Comparison of ENCODE assay signal across 10 mouse cellular contexts in genomic region chr4:105456955-105457621, GRCm38 (mm10).
DNase-seq lines count a peak whose midpoint lies in the region; ATAC-seq and TF ChIP-seq lines count a peak whose summit lies in the region.
"Had no signal": no experiment of that assay in that cellular context is flagged by ENCODE, and none has a peak within 500 bp of the region (broad histone marks: within the 10 kb centered on the region; RNA-seq: fewer than 3 reads in every experiment).

No protein-coding gene starts in this region.

- no peak overlapping the region for H3K27ac ChIP-seq in midbrain, postnatal 0 days (ENCODE audit: low read depth, low read length)
- H3K27ac ChIP-seq in midbrain, embryonic 11.5 days (ENCODE audit: low read depth, low read length), result no peak overlapping the region
- H3K27ac ChIP-seq: limb, embryonic 15.5 days; neural tube, embryonic 12.5 days had no signal

- no peaks in the 10 kb centered on the region for H3K27me3 ChIP-seq in midbrain, postnatal 0 days (ENCODE audit: insufficient read depth, low read length)
- H3K27me3 ChIP-seq in midbrain, embryonic 11.5 days (ENCODE audit: control insufficient read depth, insufficient read depth, low read length), result no peaks in the 10 kb centered on the region
- H3K27me3 ChIP-seq: limb, embryonic 15.5 days; neural tube, embryonic 12.5 days had no signal

- WGBS in midbrain, postnatal 0 days, result 79% methylated on average over 11 of the region's 11 CpGs
- WGBS in midbrain, embryonic 11.5 days, result 89% methylated on average over 11 of the region's 11 CpGs

- DNase-seq in midbrain, postnatal 0 days (ENCODE audit: low spot score), result peak; percentile 52
- DNase-seq in midbrain, embryonic 11.5 days (ENCODE audit: low spot score, missing footprints), result no peak
- DNase-seq in cerebellum, adult 9-10 months, result peak; percentile 26
- DNase-seq in heart, postnatal 4 days, result peak; percentile 50
- DNase-seq in urinary bladder, postnatal 36 days (ENCODE audit: low spot score in 2 of 2), result peak; percentile 42 to 79
- DNase-seq in c-Kit-positive CD71-positive TER-119-positive erythroid progenitor cells, embryonic 14.5 days (ENCODE audit: low spot score), result no peak
- no peak for DNase-seq in layer of hippocampus, adult 8-10 months (ENCODE audit: low spot score in 2 of 2)
- no peak for DNase-seq in frontal cortex, postnatal 14 days (ENCODE audit: low spot score in 2 of 2)

- no peak overlapping the region for H3K4me2 ChIP-seq in midbrain, postnatal 0 days (ENCODE audit: low read depth, low read length, poor library complexity, severe bottlenecking)
- H3K4me2 ChIP-seq in midbrain, embryonic 11.5 days, result no peak overlapping the region
- H3K4me2 ChIP-seq: limb, embryonic 15.5 days; neural tube, embryonic 12.5 days had no signal

- H3K36me3 ChIP-seq in midbrain, postnatal 0 days (ENCODE audit: insufficient read depth, low read length), result no peaks in the 10 kb centered on the region
- H3K36me3 ChIP-seq in midbrain, embryonic 11.5 days (ENCODE audit: control insufficient read depth, insufficient read depth, low read length), result no peaks in the 10 kb centered on the region
- H3K36me3 ChIP-seq: limb, embryonic 15.5 days; neural tube, embryonic 12.5 days had no signal

- TF ChIP-seq CTCF in midbrain, postnatal 0 days (IDR thresholded peaks at IDR 0.05), result no peak

- no peaks in the 10 kb centered on the region for H3K4me1 ChIP-seq in midbrain, postnatal 0 days (ENCODE audit: insufficient read depth, low read length)
- H3K4me1 ChIP-seq in midbrain, embryonic 11.5 days (ENCODE audit: control insufficient read depth, insufficient read depth, low read length), result no peaks in the 10 kb centered on the region

- no peak overlapping the region for H3K4me3 ChIP-seq in midbrain, postnatal 0 days (ENCODE audit: low read depth, low read length)
- no peak overlapping the region for H3K4me3 ChIP-seq in midbrain, embryonic 11.5 days (ENCODE audit: low read depth, low read length)
- H3K4me3 ChIP-seq: limb, embryonic 15.5 days; neural tube, embryonic 12.5 days had no signal

- H3K9ac ChIP-seq in midbrain, postnatal 0 days (replicated peaks; ENCODE audit: low read length, poor library complexity, severe bottlenecking), result no peak overlapping the region
- H3K9ac ChIP-seq in midbrain, embryonic 11.5 days (ENCODE audit: low read length), result no peak overlapping the region
- H3K9ac ChIP-seq: limb, embryonic 15.5 days; neural tube, embryonic 12.5 days had no signal

- H3K9me3 ChIP-seq in midbrain, postnatal 0 days (ENCODE audit: low read length), result no peaks in the 10 kb centered on the region
- no peaks in the 10 kb centered on the region for H3K9me3 ChIP-seq in midbrain, embryonic 11.5 days (ENCODE audit: control insufficient read depth, low read length)
- H3K9me3 ChIP-seq: limb, embryonic 15.5 days; neural tube, embryonic 12.5 days had no signal

- ATAC-seq in midbrain, postnatal 0 days (ENCODE audit: low FRiP score), result no peak
- ATAC-seq in midbrain, embryonic 11.5 days (ENCODE audit: low FRiP score), result no peak

Comparison
In these comparisons a context has a peak if more than half of its experiments do, and no peak if none do; other contexts are left out.
1. DNase-seq: peak in midbrain, postnatal 0 days (single experiment), cerebellum, adult 9-10 months (single experiment), heart, postnatal 4 days (single experiment) and urinary bladder, postnatal 36 days (2 of 2); none in midbrain, embryonic 11.5 days (single experiment), c-Kit-positive CD71-positive TER-119-positive erythroid progenitor cells, embryonic 14.5 days (single experiment), layer of hippocampus, adult 8-10 months (0 of 2) and frontal cortex, postnatal 14 days (0 of 2).